Mouse (Mus musculus) forebrain, postnatal 0 days (tissue): ENCODE results near the gene Gadd45a. TPM values are rescaled to one million over a fixed set of nuclear protein-coding genes. Genes with fewer than 3 reads are reported as not detected.

Experiments used
- ATAC-seq: fragments of 200-750 bp; cut with Nextera tagmentation; 2 replicates; pipeline ENCODE4 v1.8.0; 2017; ENCODE audit warnings: mild to moderate bottlenecking, moderate library complexity
- DNase-seq: peaks from one replicate; pipeline ENCODE4 v3.0.0-alpha.2; 2015
- H3K27ac ChIP-seq: fragments of 300-500 bp; sonication (generic); 2 replicates; pipeline ENCODE4 v1.5.1; 2014; ENCODE audit warnings: low read depth, mild to moderate bottlenecking, antibody characterized with exemption, low read length, moderate library complexity, mixed read lengths
- H3K27me3 ChIP-seq: fragments of 300-500 bp; sonication (generic); 2 replicates; pipeline ENCODE4 v1.6.1; 2014; ENCODE audit warnings: mild to moderate bottlenecking, low read length, mixed read lengths; ENCODE audit not compliant: insufficient read depth
- H3K36me3 ChIP-seq: fragments of 300-500 bp; sonication (generic); 2 replicates; pipeline ENCODE4 v1.6.1; 2014; ENCODE audit warnings: mild to moderate bottlenecking, moderate library complexity; ENCODE audit not compliant: insufficient read depth
- H3K4me1 ChIP-seq: fragments of 300-500 bp; sonication (generic); 2 replicates; pipeline ENCODE4 v1.6.1; 2014; ENCODE audit warnings: antibody characterized with exemption; ENCODE audit not compliant: insufficient read depth
- H3K4me2 ChIP-seq: fragments of 300-500 bp; sonication (generic); 2 replicates; pipeline ENCODE4 v1.6.1; 2014; ENCODE audit warnings: low read depth, mild to moderate bottlenecking, moderate library complexity
- H3K4me3 ChIP-seq: fragments of 300-500 bp; sonication (generic); 2 replicates; pipeline ENCODE4 v1.5.1; 2014; ENCODE audit warnings: low read depth, low read length, mixed read lengths
- H3K9ac ChIP-seq: fragments of 300-500 bp; sonication (generic); 2 replicates; pipeline ENCODE4 v1.6.1; 2014; ENCODE audit warnings: mild to moderate bottlenecking
- H3K9me3 ChIP-seq: fragments of 300-500 bp; sonication (generic); 2 replicates; pipeline ENCODE4 v1.6.1; 2016; ENCODE audit warnings: low read length
- CTCF ChIP-seq: sonication (generic); IDR thresholded peaks from 2 replicates; pipeline ENCODE4 v1.5.1; 2016; ENCODE audit warnings: antibody characterized with exemption, control low read depth, low read depth
- WGBS: fragments of 180-500 bp; shearing (Covaris S2); extraction: QIAGEN DNeasy Blood & Tissue Kit; methylation state at CpG from one replicate; pipeline ENCODE4 v1.1.7; 2014; 5-methylcytosine and 5-hydroxymethylcytosine counted together
- polyA plus RNA-seq: library from polyadenylated mRNA; unstranded; fragments of >200 nt; fragmentation: Nextera tagmentation; extraction: Ambion mirVana; gene quantifications from 2 replicates; pipeline ENCODE4 v1.2.1, GENCODE M21; 2015
- total RNA-seq: library from RNA; depleted of rRNA; stranded (reverse); fragments of >200 nt; gene quantifications from 2 replicates; pipeline ENCODE4 v1.2.3, GENCODE M21; 2014; rRNA removed

The Gadd45a gene
- 4.8 and 7.9 TPM in 2 replicates for total RNA-seq
- 6.9 and 7.8 TPM in 2 replicates for polyA plus RNA-seq

- 2% methylated on average over 69 of the region's 69 CpGs for WGBS
- DNase-seq: peak; percentile 87
- no peaks in the 10 kb centered on the region for H3K27me3 ChIP-seq
- peak within 1 kb of the TSS; percentile 62 for H3K9ac ChIP-seq
- peak; percentile 92 for ATAC-seq
- H3K27ac ChIP-seq: peak within 1 kb of the TSS; percentile 77
- H3K4me3 ChIP-seq: peak within 1 kb of the TSS; percentile 73
- H3K4me1 ChIP-seq: peaks cover 6% of the 10 kb centered on the region; the same call in 1 of the 2 replicates
- H3K9me3 ChIP-seq: no peaks in the 10 kb centered on the region
- no peaks in the 10 kb centered on the region for H3K36me3 ChIP-seq
- H3K4me2 ChIP-seq: peak within 1 kb of the TSS; percentile 87
- TF ChIP-seq CTCF: no peak
Observed at GRCm38 (mm10) chr6:67036837-67037628, at the start of gene Gadd45a. Gene Gadd45a (minus strand): TSS chr6:67037457.

GRCm38 (mm10) chr6:67085850-67086437 lies 48.7 kb upstream of the Gadd45a start:
- Histone ChIP-seq H3K4me3 (no peak overlapping the region), H3K9me3 (no peaks in the 10 kb centered on the region), H3K4me1 (no peaks in the 10 kb centered on the region), H3K27me3 (no peaks in the 10 kb centered on the region), H3K36me3 (no peaks in the 10 kb centered on the region), H3K9ac (no peak overlapping the region), H3K4me2 (no peak overlapping the region), H3K27ac (no peak overlapping the region)
- WGBS: 88% methylated on average over 9 of the region's 9 CpGs
- ATAC-seq: no peak
- DNase-seq: no peak
- no peak for TF ChIP-seq CTCF

GRCm38 (mm10) chr6:67084465-67084864 lies 47.2 kb upstream of the Gadd45a start:
- ATAC-seq (no peak), DNase-seq (no peak)
- no peaks in the 10 kb centered on the region for H3K36me3 ChIP-seq
- H3K4me3 ChIP-seq: no peak overlapping the region
- no peak overlapping the region for H3K4me2 ChIP-seq
- no peak overlapping the region for H3K9ac ChIP-seq
- WGBS: 92% methylated on average over 2 of the region's 2 CpGs
- H3K27ac ChIP-seq: no peak overlapping the region
- no peaks in the 10 kb centered on the region for H3K9me3 ChIP-seq
- TF ChIP-seq CTCF: no peak
- no peaks in the 10 kb centered on the region for H3K4me1 ChIP-seq
- H3K27me3 ChIP-seq: no peaks in the 10 kb centered on the region

- no peaks in the 10 kb centered on the region for H3K27me3 ChIP-seq
- ATAC-seq: no peak
Observed at GRCm38 (mm10) chr6:67081141-67081540, 43.9 kb upstream of the Gadd45a start.

GRCm38 (mm10) chr6:67078076-67078475 lies 40.8 kb upstream of the Gadd45a start:
- no peak overlapping the region for H3K9ac ChIP-seq
- TF ChIP-seq CTCF: no peak
- H3K4me3 ChIP-seq: no peak overlapping the region
- no peaks in the 10 kb centered on the region for H3K27me3 ChIP-seq
- DNase-seq: no peak
- no peak for ATAC-seq
- no peak overlapping the region for H3K4me2 ChIP-seq
- no peaks in the 10 kb centered on the region for H3K9me3 ChIP-seq
- H3K4me1 ChIP-seq: no peaks in the 10 kb centered on the region
- no peaks in the 10 kb centered on the region for H3K36me3 ChIP-seq
- H3K27ac ChIP-seq: no peak overlapping the region
- 84% methylated on average over 3 of the region's 3 CpGs for WGBS

More at GRCm38 (mm10) chr6:67081141-67081540, 43.9 kb upstream of the Gadd45a start:
- Histone ChIP-seq H3K4me1 (no peaks in the 10 kb centered on the region), H3K4me3 (no peak overlapping the region), H3K27ac (no peak overlapping the region), H3K9ac (no peak overlapping the region), H3K36me3 (no peaks in the 10 kb centered on the region), H3K4me2 (no peak overlapping the region), H3K9me3 (no peaks in the 10 kb centered on the region)
- TF ChIP-seq CTCF: no peak
- no peak for DNase-seq
- WGBS: 88% methylated on average over 4 of the region's 4 CpGs

- no peak for DNase-seq
- H3K4me3 ChIP-seq: no peak overlapping the region
- 57% methylated on average over 3 of the region's 3 CpGs for whole genome bisulfite sequencing
- H3K9ac ChIP-seq: no peak overlapping the region
- H3K27me3 ChIP-seq: no peaks in the 10 kb centered on the region
- no peaks in the 10 kb centered on the region for H3K4me1 ChIP-seq
- 0 out of 2 replicates have a peak, but pooled peaks have one; percentile 25 for ATAC-seq
- H3K4me2 ChIP-seq: no peak overlapping the region
- H3K36me3 ChIP-seq: no peaks in the 10 kb centered on the region
- no peak for TF ChIP-seq CTCF
- no peaks in the 10 kb centered on the region for H3K9me3 ChIP-seq
- no peak overlapping the region for H3K27ac ChIP-seq
Observed at GRCm38 (mm10) chr6:67077477-67077876, 40.2 kb upstream of the Gadd45a start.

- Histone ChIP-seq H3K9me3 (no peaks in the 10 kb centered on the region), H3K4me1 (no peaks in the 10 kb centered on the region), H3K27ac (no peak overlapping the region), H3K36me3 (no peaks in the 10 kb centered on the region), H3K4me2 (no peak overlapping the region), H3K4me3 (no peak overlapping the region), H3K27me3 (no peaks in the 10 kb centered on the region), H3K9ac (no peak overlapping the region)
- WGBS: 76% methylated on average over 1 of the region's 1 CpGs
- DNase-seq (no peak), ATAC-seq (no peak)
- no peak for TF ChIP-seq CTCF
Observed at GRCm38 (mm10) chr6:67076348-67076747, 39.1 kb upstream of the Gadd45a start.
